Mouse (Mus musculus) hindbrain, embryonic 12.5 days (tissue): ENCODE results near the gene Slc25a1. TPM values are rescaled to one million over a fixed set of nuclear protein-coding genes. Genes with fewer than 3 reads are reported as not detected.
"Not testable (repeated sequence)": the region's sequence is repeated elsewhere in the genome, so short reads cannot be mapped to it uniquely, and the experiment has no call there.

ENCODE experiments used
- ATAC-seq: fragments of 200-750 bp; cut with Nextera tagmentation; 2 replicates; pipeline ENCODE4 v1.8.0; 2017; ENCODE audit warnings: moderate TSS enrichment; ENCODE audit not compliant: low FRiP score
- H3K27ac ChIP-seq: fragments of 300-500 bp; sonication (generic); 2 replicates; pipeline ENCODE4 v1.5.1; 2016; ENCODE audit warnings: mild to moderate bottlenecking
- H3K27me3 ChIP-seq: fragments of 300-500 bp; sonication (generic); 2 replicates; pipeline ENCODE4 v1.6.1; 2016; ENCODE audit warnings: mild to moderate bottlenecking
- H3K36me3 ChIP-seq: fragments of 300-500 bp; sonication (generic); 2 replicates; pipeline ENCODE4 v1.6.1; 2016; ENCODE audit warnings: mild to moderate bottlenecking
- H3K4me1 ChIP-seq: fragments of 300-500 bp; sonication (generic); 2 replicates; pipeline ENCODE4 v1.6.1; 2016
- H3K4me2 ChIP-seq: fragments of 300-500 bp; sonication (generic); replicated peaks from 2 replicates; pipeline ENCODE4 v1.6.1; 2016; ENCODE audit warnings: mild to moderate bottlenecking
- H3K4me3 ChIP-seq: fragments of 300-500 bp; sonication (generic); 2 replicates; pipeline ENCODE4 v1.5.1; 2016; ENCODE audit warnings: mild to moderate bottlenecking
- H3K9ac ChIP-seq: fragments of 300-500 bp; sonication (generic); 2 replicates; pipeline ENCODE4 v1.6.1; 2016; ENCODE audit warnings: mild to moderate bottlenecking, moderate library complexity
- H3K9me3 ChIP-seq: fragments of 300-500 bp; sonication (generic); replicated peaks from 2 replicates; pipeline ENCODE4 v1.6.1; 2016; ENCODE audit warnings: mild to moderate bottlenecking
- WGBS: fragments of 180-500 bp; shearing (Covaris S2); methylation state at CpG from one replicate; pipeline ENCODE4 v1.1.7; 2016; 5-methylcytosine and 5-hydroxymethylcytosine counted together
- polyA plus RNA-seq: library from polyadenylated mRNA; unstranded; fragments of >200 nt; fragmentation: Nextera tagmentation; extraction: Ambion mirVana; gene quantifications from 2 replicates; pipeline ENCODE4 v1.2.1, GENCODE M21; 2016

Gene Slc25a1
- polyA plus RNA-seq, result 142 and 153 TPM in 2 replicates

DNA sequence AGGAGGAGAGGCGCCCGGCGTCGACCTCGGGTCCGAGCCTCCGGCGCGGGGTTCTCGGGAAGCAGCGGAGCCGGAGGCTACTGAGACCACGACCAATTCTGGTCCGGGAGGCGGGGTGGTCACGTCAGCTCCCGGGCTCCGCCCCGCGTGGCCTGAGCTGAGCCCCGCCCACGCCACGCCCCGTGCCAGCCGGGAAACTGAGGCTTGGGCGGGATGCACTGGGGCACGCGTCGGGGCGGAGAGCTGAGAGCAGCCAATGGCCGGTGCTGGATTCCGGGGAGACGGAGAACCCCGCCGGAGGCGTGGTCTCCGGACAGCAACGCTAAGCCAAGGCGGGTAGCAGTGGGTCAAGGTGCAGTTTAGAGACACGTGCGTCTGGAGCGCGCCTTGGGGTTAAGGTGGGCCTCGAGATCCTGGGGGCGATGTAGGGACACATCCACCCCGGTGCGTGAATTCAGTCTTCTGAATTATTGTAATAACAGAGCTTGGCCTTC is at the start of gene Slc25a1:
Gene Slc25a1 (minus strand): TSS at position 133 of the 494 bp plus-strand sequence.
- H3K9me3 ChIP-seq, result no peaks in the 10 kb centered on the region
- under 1% methylated on average over 41 of the region's 47 CpGs for WGBS
- peak within 1 kb of the TSS; percentile 92 for H3K4me2 ChIP-seq
- no peaks in the 10 kb centered on the region for H3K27me3 ChIP-seq
- peaks cover 14% of the 10 kb centered on the region for H3K36me3 ChIP-seq
- ATAC-seq, result peak; percentile 80
- peaks cover 13% of the 10 kb centered on the region for H3K4me1 ChIP-seq
- H3K4me3 ChIP-seq, result peak within 1 kb of the TSS; percentile 90
- H3K27ac ChIP-seq, result peak within 1 kb of the TSS; percentile 89
- H3K9ac ChIP-seq, result peak within 1 kb of the TSS; percentile 90

DNA sequence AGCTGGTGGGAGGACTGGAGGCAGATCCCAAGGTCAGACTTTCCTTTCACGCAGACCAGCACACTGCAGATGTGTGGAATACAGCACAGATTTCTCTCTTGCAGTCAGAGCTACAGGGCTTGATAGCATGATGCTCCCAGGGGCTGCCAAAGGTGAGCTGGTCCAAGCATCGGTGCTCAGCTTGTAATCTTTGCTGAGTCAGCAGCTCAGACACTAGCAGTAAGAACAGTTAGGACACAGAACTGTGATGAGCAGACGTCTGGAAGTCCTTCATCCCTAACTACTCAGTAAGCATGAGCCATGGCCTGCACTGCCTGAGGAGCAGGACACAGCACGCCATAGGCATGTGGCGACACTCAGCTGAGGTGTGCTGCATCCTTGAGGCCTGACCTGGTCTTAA is 43.8 kb upstream of the Slc25a1 start:
- H3K36me3 ChIP-seq, result no peaks in the 10 kb centered on the region

DNA sequence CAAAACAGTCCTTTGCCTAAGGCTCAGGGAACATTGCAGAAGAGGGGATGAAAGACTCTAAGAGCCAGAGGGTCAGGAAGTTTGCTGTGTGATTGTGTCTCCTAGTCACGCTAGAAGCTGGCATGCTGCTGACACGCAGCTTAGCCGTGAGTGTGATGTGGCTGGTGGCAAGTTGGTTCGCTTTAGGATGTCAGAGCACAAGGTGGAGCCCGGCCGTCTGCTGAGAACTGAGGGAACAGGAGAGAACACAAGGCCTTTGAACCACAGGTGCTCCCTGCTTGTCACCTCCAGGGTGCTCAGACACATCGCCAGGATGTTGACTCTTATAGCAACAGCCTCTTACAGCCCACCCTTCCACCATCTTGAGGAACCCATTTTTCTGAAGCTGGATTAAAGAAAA is 34.1 kb upstream of the Slc25a1 start:
- WGBS, result 87% methylated on average over 7 of the region's 7 CpGs

More for the DNA sequence above, 43.8 kb upstream of the Slc25a1 start:
- no peak overlapping the region for H3K9ac ChIP-seq
- no peak overlapping the region for H3K4me3 ChIP-seq
- no peaks in the 10 kb centered on the region for H3K4me1 ChIP-seq
- H3K27me3 ChIP-seq, result no peaks in the 10 kb centered on the region; the same call in 1 of the 2 replicates
- WGBS, result 84% methylated on average over 5 of the region's 5 CpGs
- no peak for ATAC-seq
- H3K4me2 ChIP-seq, result no peak overlapping the region
- H3K27ac ChIP-seq, result no peak overlapping the region
- H3K9me3 ChIP-seq, result no peaks in the 10 kb centered on the region

DNA sequence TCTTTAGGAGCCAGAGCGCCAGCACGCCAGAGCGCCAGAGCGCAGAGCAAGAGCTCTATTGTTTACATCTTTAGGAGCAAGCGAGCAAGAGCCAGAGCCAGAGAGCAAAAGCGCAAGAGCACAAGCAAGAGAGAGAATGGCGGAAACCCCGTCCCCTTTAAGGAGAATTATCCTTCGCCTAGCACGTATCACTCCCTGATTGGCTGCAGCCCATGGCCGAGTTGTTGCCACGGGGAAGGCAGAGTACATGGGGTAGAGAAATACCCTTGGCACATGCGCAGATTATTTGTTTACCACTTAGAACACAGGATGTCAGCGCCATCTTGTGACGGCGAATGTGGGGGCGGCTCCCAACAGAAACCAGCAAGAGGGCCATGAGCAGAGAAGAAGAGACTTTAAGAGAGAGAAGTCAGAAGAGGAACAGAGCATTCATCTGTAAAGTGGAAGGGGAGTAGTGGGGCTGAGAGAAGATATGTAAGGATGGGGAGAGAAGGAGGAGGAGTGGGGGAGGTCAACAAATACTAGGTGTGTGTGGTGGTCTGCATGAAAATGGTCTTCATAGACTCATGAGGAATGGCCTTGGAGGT is 28.1 kb upstream of the Slc25a1 start:
- not testable (repeated sequence) for H3K36me3 ChIP-seq, H3K27ac ChIP-seq, H3K4me3 ChIP-seq, H3K27me3 ChIP-seq, H3K4me2 ChIP-seq, H3K4me1 ChIP-seq, H3K9me3 ChIP-seq, H3K9ac ChIP-seq, ATAC-seq
- WGBS, result 95% methylated on average over 17 of the region's 17 CpGs

More for the DNA sequence above, 34.1 kb upstream of the Slc25a1 start:
- Histone ChIP-seq H3K4me1 (no peaks in the 10 kb centered on the region), H3K4me2 (no peak overlapping the region), H3K9me3 (no peaks in the 10 kb centered on the region), H3K4me3 (no peak overlapping the region), H3K27ac (no peak overlapping the region), H3K27me3 (no peaks in the 10 kb centered on the region), H3K36me3 (no peaks in the 10 kb centered on the region), H3K9ac (no peak overlapping the region)
- no peak for ATAC-seq

DNA sequence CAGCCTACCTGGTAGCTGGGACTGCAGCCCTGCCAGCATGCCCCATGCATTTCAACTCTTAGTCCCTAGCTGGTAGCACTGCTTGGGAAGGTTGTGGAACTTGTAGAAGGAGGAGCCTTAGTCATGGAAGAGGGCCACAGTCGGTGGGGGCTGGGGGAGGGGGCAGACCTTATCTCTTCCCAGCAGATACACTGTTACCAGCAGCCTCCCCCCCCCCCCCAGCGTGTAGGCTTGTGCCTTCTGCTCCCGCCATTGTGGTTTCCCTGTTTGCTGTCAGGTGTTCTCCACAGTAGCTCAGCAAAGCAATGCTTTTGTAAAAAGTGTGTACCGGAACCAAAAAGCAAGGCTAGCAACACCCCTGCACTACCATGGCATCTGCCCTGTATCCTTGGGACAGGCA is 23.6 kb upstream of the Slc25a1 start:
- H3K9ac ChIP-seq, result no peak overlapping the region

DNA sequence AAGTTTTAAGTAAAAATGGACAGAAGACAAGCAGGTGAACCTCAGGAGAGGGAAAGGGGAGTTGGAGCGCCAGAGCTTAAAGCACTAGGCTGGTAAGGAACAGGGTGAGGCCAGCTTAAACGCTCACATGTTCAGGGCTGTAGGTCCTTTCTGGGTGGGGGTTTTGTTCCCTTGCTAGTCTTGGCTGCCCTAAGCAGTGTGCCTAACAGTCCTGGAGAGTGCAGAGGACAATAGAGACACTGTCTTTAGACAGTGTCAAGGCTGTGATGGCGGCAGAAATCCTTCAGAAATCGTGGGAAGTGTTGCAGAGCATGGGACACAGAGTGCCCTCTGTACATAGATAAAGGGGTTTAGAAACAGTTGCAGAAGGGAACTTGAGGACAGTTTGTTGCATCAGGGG is 22.0 kb upstream of the Slc25a1 start:
- Histone ChIP-seq H3K4me2 (no peak overlapping the region), H3K9ac (no peak overlapping the region), H3K36me3 (no peaks in the 10 kb centered on the region), H3K9me3 (no peaks in the 10 kb centered on the region), H3K27ac (peak overlapping the region; percentile 68), H3K4me3 (no peak overlapping the region), H3K4me1 (peaks cover 13% of the 10 kb centered on the region), H3K27me3 (no peaks in the 10 kb centered on the region)
- peak; percentile 61 for ATAC-seq
- 50% methylated on average over 4 of the region's 4 CpGs for WGBS

More for the DNA sequence above, 23.6 kb upstream of the Slc25a1 start:
- no peak overlapping the region for H3K4me2 ChIP-seq
- no peaks in the 10 kb centered on the region for H3K9me3 ChIP-seq
- ATAC-seq, result no peak
- no peaks in the 10 kb centered on the region for H3K36me3 ChIP-seq
- no peak overlapping the region for H3K4me3 ChIP-seq
- no peaks in the 10 kb centered on the region for H3K27me3 ChIP-seq
- no peak overlapping the region for H3K27ac ChIP-seq
- 78% methylated on average over 4 of the region's 4 CpGs for WGBS
- peaks cover 13% of the 10 kb centered on the region for H3K4me1 ChIP-seq

DNA sequence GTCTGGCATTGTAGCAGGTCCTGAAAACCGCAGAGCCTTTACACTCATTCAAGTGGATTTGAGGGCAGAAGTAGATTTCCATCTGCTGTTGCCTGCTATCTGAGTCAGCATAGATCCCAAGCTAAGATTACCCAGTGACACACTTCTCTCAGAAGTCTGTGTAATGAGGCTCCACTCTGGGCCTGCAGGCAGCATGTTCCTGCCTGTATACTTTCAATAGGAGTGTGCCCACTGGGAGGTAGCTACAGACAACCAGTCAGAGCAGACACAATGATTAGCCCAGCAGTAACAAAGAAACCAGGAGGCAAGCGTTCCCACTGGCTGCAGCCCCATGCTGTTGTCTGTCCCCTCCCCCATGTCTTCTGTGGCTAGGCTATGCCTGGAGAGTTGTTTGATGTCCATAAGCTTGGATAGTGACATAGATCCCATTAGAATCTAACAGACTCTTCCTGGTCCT is 21.4 kb upstream of the Slc25a1 start:
- no peak overlapping the region for H3K9ac ChIP-seq
- peaks cover 13% of the 10 kb centered on the region for H3K4me1 ChIP-seq
- H3K9me3 ChIP-seq, result no peaks in the 10 kb centered on the region
- H3K4me3 ChIP-seq, result no peak overlapping the region
- H3K27me3 ChIP-seq, result no peaks in the 10 kb centered on the region
- H3K36me3 ChIP-seq, result no peaks in the 10 kb centered on the region
- no peak overlapping the region for H3K4me2 ChIP-seq
- peak overlapping the region; percentile 68 for H3K27ac ChIP-seq
- 16% methylated on average over 2 of the region's 2 CpGs for WGBS
- ATAC-seq, result peak; percentile 91

DNA sequence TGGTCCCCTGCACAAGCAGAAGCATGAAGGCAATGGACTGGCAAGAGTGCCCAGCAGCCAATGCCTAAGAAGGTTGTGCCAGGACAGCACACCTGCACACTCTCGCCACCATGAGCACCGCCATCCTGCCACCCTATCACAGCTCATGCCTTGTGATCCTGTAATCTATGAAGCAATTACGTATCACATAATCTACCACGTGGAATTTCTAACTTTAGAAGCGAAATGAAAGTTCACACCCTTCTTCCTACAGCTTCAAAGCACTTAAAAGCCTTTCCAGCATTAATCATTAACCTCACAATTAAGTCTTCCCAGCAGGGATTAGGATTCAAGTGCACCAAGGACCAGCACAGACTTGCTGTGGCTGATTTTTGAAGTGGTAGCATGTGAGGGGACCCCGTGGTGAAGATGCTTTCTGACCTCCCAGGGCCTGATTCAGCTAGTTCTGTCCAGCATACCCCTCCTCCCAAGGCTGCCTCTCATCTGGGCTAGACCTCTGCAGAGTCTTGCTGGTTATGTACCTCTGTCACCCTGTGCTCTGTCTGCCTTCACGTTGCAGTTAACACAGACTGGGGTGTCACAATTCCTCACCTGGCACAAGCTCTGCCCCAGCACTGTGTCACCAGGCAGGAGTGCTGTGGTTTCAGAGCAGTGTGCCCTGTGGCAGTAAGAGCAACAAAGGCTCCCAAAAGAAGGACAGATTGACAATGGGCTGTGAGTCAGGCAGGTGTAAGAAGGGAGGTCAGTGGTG is 17.2 kb upstream of the Slc25a1 start:
- Histone ChIP-seq H3K27me3 (no peaks in the 10 kb centered on the region), H3K9ac (no peak overlapping the region), H3K9me3 (no peaks in the 10 kb centered on the region), H3K4me1 (peaks cover 12% of the 10 kb centered on the region), H3K4me3 (no peak overlapping the region), H3K4me2 (no peak overlapping the region), H3K27ac (no peak overlapping the region), H3K36me3 (no peaks in the 10 kb centered on the region)
- ATAC-seq, result no peak
- 60% methylated on average over 7 of the region's 7 CpGs for WGBS

DNA sequence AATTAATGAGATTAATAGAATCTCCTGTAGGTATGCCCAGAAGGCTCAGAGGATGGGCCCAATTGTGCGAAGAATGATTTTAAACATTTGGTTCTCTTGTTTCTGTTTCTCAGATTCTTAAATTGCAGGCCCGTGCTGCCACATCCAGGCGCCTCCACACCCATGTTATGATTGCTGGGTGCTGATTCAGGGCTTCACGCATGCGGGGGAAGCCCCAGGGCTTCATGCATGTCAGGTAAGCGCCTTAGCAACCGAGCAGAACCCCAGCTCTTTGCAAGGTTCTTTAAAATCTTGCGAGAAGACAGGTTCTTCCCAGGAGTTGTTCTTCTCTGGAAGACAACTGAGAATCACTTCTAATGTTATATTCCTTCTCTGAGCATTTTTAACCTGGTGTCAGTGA is 15.4 kb upstream of the Slc25a1 start:
- 0 out of 2 replicates have a peak, but pooled peaks cover 2% of the 10 kb centered on the region for H3K4me1 ChIP-seq
- WGBS, result 71% methylated on average over 8 of the region's 8 CpGs
- H3K9me3 ChIP-seq, result no peaks in the 10 kb centered on the region
- H3K36me3 ChIP-seq, result no peaks in the 10 kb centered on the region
- no peak for ATAC-seq
- H3K27ac ChIP-seq, result no peak overlapping the region
- H3K9ac ChIP-seq, result no peak overlapping the region
- H3K27me3 ChIP-seq, result no peaks in the 10 kb centered on the region
- H3K4me3 ChIP-seq, result no peak overlapping the region
- no peak overlapping the region for H3K4me2 ChIP-seq

DNA sequence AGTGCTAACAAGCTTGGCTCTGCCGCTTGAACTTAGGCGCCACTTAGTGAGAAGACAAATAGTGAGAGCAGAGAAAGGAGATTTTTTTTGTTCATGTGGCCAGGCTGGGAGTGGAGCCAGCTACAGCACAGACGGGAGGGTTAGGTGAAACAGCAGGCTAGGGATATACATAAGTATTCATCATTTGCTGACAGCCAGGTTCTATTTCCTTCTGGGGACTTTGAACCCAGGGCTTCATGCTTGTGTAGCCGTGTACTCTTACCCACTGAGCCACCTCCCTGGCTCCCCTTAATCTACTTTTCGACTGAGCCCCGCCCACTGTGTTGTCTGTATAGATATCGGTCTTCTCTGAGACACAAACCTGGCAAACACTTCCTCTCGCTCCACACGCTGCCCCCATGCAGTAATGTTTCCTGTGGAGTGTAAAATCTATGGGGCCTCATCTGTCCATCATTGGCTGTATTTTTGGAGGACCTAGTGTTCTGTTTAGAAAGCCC is 11.3 kb upstream of the Slc25a1 start:
- no peaks in the 10 kb centered on the region for H3K36me3 ChIP-seq
- peaks cover 14% of the 10 kb centered on the region for H3K27me3 ChIP-seq
- H3K4me2 ChIP-seq, result no peak overlapping the region
- no peaks in the 10 kb centered on the region for H3K9me3 ChIP-seq
- H3K4me3 ChIP-seq, result no peak overlapping the region
- no peak overlapping the region for H3K27ac ChIP-seq
- 59% methylated on average over 9 of the region's 9 CpGs for WGBS
- H3K9ac ChIP-seq, result no peak overlapping the region
- ATAC-seq, result no peak
- 0 out of 2 replicates have a peak, but pooled peaks cover 2% of the 10 kb centered on the region for H3K4me1 ChIP-seq

DNA sequence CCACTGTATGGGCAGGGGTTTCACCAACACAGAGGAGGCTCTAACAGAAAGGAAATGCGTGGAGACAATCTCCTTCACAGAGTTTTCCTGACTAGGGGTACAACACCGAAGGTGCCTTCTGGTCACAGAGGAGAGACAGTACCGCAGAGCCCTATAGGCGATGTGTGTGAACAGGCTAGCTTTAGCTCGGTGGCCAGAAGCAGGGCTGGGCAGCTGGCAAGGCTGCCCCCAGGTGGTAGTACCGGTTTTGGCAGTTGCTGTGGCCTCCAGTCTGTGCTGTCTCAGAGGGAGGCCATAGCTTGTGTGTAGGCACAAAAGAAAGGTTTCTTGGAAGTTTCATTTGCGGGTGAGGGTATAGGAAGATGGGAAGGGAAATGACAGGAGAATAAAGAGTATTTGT is 10.8 kb upstream of the Slc25a1 start:
- Histone ChIP-seq H3K27me3 (peaks cover 14% of the 10 kb centered on the region), H3K27ac (no peak overlapping the region), H3K9me3 (no peaks in the 10 kb centered on the region), H3K36me3 (no peaks in the 10 kb centered on the region), H3K4me2 (no peak overlapping the region), H3K9ac (no peak overlapping the region), H3K4me3 (no peak overlapping the region), H3K4me1 (0 out of 2 replicates have a peak, but pooled peaks cover 2% of the 10 kb centered on the region)
- WGBS, result 13% methylated on average over 7 of the region's 7 CpGs
- peak; percentile 50; the same call in 1 of the 2 replicates for ATAC-seq

DNA sequence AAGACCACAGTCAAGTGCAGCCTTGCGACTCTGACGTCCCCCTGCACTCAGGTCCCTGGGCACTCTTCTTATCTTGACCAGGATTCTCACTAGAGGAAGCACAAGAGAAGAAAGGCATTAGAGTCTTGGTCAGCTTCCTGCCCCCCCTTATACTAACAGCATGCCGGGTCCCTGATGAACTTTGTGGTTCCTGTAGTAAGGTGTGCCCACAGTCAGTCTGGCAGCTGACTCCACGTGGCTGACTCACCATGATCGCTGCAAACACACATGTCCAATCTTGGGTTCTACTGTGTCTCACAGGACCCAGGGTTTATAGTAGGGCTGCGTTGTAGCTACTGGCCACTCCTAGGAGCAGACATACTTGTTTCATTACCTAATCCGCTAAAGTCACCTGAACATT is 10.2 kb upstream of the Slc25a1 start:
- 89% methylated on average over 7 of the region's 7 CpGs for WGBS
- H3K4me3 ChIP-seq, result no peak overlapping the region
- no peaks in the 10 kb centered on the region for H3K36me3 ChIP-seq
- H3K4me1 ChIP-seq, result 0 out of 2 replicates have a peak, but pooled peaks cover 2% of the 10 kb centered on the region
- H3K27ac ChIP-seq, result no peak overlapping the region
- H3K9me3 ChIP-seq, result no peaks in the 10 kb centered on the region
- no peak for ATAC-seq
- no peak overlapping the region for H3K9ac ChIP-seq
- H3K4me2 ChIP-seq, result no peak overlapping the region
- H3K27me3 ChIP-seq, result peaks cover 17% of the 10 kb centered on the region
